Comparison of ENCODE assay signal across 13 mouse cellular contexts in the genomic region with DNA sequence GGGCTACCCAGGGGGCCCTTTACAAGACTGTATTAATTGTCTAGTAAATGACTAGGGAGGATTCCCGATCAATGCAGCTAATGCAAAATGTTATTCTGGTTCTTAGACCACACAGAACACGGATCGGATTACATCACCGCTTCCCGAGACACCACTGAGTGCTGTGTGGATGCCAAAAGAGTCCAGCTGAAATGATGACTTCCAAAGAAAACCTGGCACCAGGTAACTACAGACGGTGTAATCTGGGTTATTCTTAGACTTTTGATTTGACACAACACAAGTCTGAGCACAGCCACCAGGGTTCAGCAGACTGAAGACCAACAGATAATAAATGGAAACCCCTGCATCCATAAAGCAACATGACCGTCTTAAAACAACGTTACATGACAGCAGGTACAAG.
A peak's percentile ranks its signal among the peaks of the same experiment; 100 is the strongest.
DNase-seq lines count a peak whose midpoint lies in the region; ATAC-seq and TF ChIP-seq lines count a peak whose summit lies in the region.
"Had no signal": no experiment of that assay in that cellular context is flagged by ENCODE, and none has a peak within 500 bp of the region (broad histone marks: within the 10 kb centered on the region; RNA-seq: fewer than 3 reads in every experiment).

No protein-coding gene starts in this region.

- H3K36me3 ChIP-seq in hindbrain, embryonic 13.5 days = no peaks in the 10 kb centered on the region
- no peaks in the 10 kb centered on the region for H3K36me3 ChIP-seq in hindbrain, embryonic 10.5 days
- no peaks in the 10 kb centered on the region for H3K36me3 ChIP-seq in forebrain, postnatal 0 days (ENCODE audit: insufficient read depth)
- no peaks in the 10 kb centered on the region for H3K36me3 ChIP-seq in limb, embryonic 10.5 days
- H3K36me3 ChIP-seq: heart, embryonic 12.5 days; liver, embryonic 13.5 days had no signal

- 0 out of 2 replicates have a peak, but pooled peaks have one; percentile 44 for ATAC-seq in hindbrain, embryonic 13.5 days (ENCODE audit: low FRiP score)
- ATAC-seq in forebrain, postnatal 0 days = peak; percentile 23; the same call in 1 of the 2 replicates
- no peak for ATAC-seq in monocyte, adult 5-6 weeks (replicated peaks; ENCODE audit: insufficient number of reproducible peaks, low FRiP score, low TSS enrichment, poor library complexity, severe bottlenecking)
- ATAC-seq: inflammation-experienced regulatory T-cells, adult 6 months had no signal

- H3K27ac ChIP-seq in hindbrain, embryonic 13.5 days = no peak overlapping the region
- no peak overlapping the region for H3K27ac ChIP-seq in hindbrain, embryonic 10.5 days
- no peak overlapping the region for H3K27ac ChIP-seq in forebrain, postnatal 0 days (ENCODE audit: low read depth, low read length)
- no peak overlapping the region for H3K27ac ChIP-seq in limb, embryonic 10.5 days
- H3K27ac ChIP-seq: liver, embryonic 13.5 days had no signal

- no peak for TF ChIP-seq CTCF in forebrain, postnatal 0 days (IDR thresholded peaks at IDR 0.05; ENCODE audit: low read depth)

- 47% methylated on average over 8 of the region's 8 CpGs for WGBS in hindbrain, embryonic 13.5 days
- WGBS in hindbrain, embryonic 10.5 days = 63% methylated on average over 8 of the region's 8 CpGs
- WGBS in forebrain, postnatal 0 days = 32% methylated on average over 8 of the region's 8 CpGs
- WGBS in limb, embryonic 10.5 days = 73% methylated on average over 8 of the region's 8 CpGs

- H3K9me3 ChIP-seq in hindbrain, embryonic 13.5 days = no peaks in the 10 kb centered on the region
- no peaks in the 10 kb centered on the region for H3K9me3 ChIP-seq in hindbrain, embryonic 10.5 days
- no peaks in the 10 kb centered on the region for H3K9me3 ChIP-seq in forebrain, postnatal 0 days (ENCODE audit: low read length)
- no peaks in the 10 kb centered on the region for H3K9me3 ChIP-seq in limb, embryonic 10.5 days (replicated peaks)
- H3K9me3 ChIP-seq: heart, embryonic 12.5 days; liver, embryonic 13.5 days had no signal

- H3K9ac ChIP-seq in hindbrain, embryonic 13.5 days = no peak overlapping the region
- H3K9ac ChIP-seq in forebrain, postnatal 0 days = no peak overlapping the region
- H3K9ac ChIP-seq: heart, embryonic 12.5 days; liver, embryonic 13.5 days had no signal

- H3K4me3 ChIP-seq in hindbrain, embryonic 13.5 days = no peak overlapping the region
- H3K4me3 ChIP-seq in hindbrain, embryonic 10.5 days = no peak overlapping the region
- no peak overlapping the region for H3K4me3 ChIP-seq in forebrain, postnatal 0 days (ENCODE audit: low read depth, low read length)
- H3K4me3 ChIP-seq in limb, embryonic 10.5 days = no peak overlapping the region
- H3K4me3 ChIP-seq: heart, embryonic 12.5 days; liver, embryonic 13.5 days had no signal

- no peak for DNase-seq in hindbrain, embryonic 10.5 days (ENCODE audit: low spot score)
- peak; percentile 88 for DNase-seq in cerebellum, adult 9-10 months
- no peak for DNase-seq in forebrain, postnatal 0 days
- DNase-seq in retina, embryonic 14.5 days (ENCODE audit: low spot score) = peak; percentile 7
- DNase-seq in limb, embryonic 10.5 days (ENCODE audit: low spot score) = no peak
- no peak for DNase-seq in lung, postnatal 10 days
- DNase-seq: adrenal gland, adult 2 months; liver, embryonic 13.5 days; thymus, adult 2 months had no signal

- H3K4me1 ChIP-seq in hindbrain, embryonic 13.5 days (replicated peaks) = peaks cover 13% of the 10 kb centered on the region
- peaks cover 6% of the 10 kb centered on the region; the same call in 1 of the 2 replicates for H3K4me1 ChIP-seq in hindbrain, embryonic 10.5 days (replicated peaks)
- H3K4me1 ChIP-seq in forebrain, postnatal 0 days (ENCODE audit: insufficient read depth) = no peaks in the 10 kb centered on the region
- no peaks in the 10 kb centered on the region; the same call in 1 of the 2 replicates for H3K4me1 ChIP-seq in limb, embryonic 10.5 days
- H3K4me1 ChIP-seq: heart, embryonic 12.5 days; liver, embryonic 13.5 days had no signal

- no peak overlapping the region for H3K4me2 ChIP-seq in hindbrain, embryonic 13.5 days
- no peak overlapping the region for H3K4me2 ChIP-seq in forebrain, postnatal 0 days (ENCODE audit: low read depth)
- H3K4me2 ChIP-seq: heart, embryonic 12.5 days; liver, embryonic 13.5 days had no signal

- no peaks in the 10 kb centered on the region for H3K27me3 ChIP-seq in hindbrain, embryonic 13.5 days
- no peaks in the 10 kb centered on the region for H3K27me3 ChIP-seq in hindbrain, embryonic 10.5 days (ENCODE audit: insufficient read depth, poor library complexity, severe bottlenecking)
- H3K27me3 ChIP-seq in forebrain, postnatal 0 days (ENCODE audit: insufficient read depth, low read length) = no peaks in the 10 kb centered on the region
- H3K27me3 ChIP-seq in limb, embryonic 10.5 days (ENCODE audit: low read depth, poor library complexity, severe bottlenecking) = no peaks in the 10 kb centered on the region
- H3K27me3 ChIP-seq: heart, embryonic 12.5 days; liver, embryonic 13.5 days had no signal

Comparison
In these comparisons a context has a peak if more than half of its experiments do, and no peak if none do; other contexts are left out.
1. DNase-seq: peak in cerebellum, adult 9-10 months (single experiment) and retina, embryonic 14.5 days (single experiment); none in hindbrain, embryonic 10.5 days (single experiment), forebrain, postnatal 0 days (single experiment), limb, embryonic 10.5 days (single experiment) and lung, postnatal 10 days (single experiment).